Mouse (Mus musculus): ENCODE measurements around the gene Trpm1. TPM values are rescaled to one million over a fixed set of nuclear protein-coding genes. Genes with fewer than 3 reads are reported as not detected.

The Trpm1 gene
- total and polyA plus RNA-seq, 3 experiments = 5.9 to 10.7 (median 6.1) TPM

DNA sequence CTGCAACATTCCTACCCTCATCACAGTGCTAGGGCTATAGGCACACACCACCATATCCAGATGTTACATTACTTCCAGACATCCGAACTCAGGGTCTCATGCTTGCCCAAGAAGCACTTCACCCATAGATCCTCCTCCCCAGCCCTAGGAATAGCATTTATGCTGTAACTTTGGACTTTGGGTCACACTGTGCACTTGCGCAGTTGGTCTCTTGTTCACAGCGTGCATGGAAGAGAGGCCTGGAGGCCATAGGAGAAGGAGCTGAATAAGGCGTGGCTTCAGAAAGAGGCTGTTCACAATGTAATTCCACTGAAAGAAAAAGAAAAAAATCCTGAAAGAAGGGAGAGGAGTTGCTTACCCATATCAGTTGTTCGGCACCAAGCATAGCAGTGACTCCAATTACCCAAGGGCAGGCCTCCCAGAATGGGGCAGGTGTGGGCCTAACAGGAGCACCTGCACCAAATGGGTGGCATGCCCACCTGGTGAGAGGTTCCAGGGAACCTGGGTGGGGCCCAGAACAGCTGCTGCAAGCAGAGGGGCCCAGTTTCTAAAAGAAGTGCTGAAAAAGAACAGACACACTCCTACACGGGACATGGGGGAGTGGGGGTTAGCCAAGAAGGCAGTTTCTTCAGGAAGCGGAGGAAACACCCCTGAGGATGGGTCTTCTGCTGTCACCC lies 84.9 kb downstream of the Trpm1 start:
- DNase-seq (ENCODE audit: extremely low read depth) = no peak
- Histone ChIP-seq H3K9ac (ENCODE audit: insufficient read depth, low read depth) (no peak overlapping the region), H3K27ac (ENCODE audit: insufficient read depth, low read depth) (no peak overlapping the region), H3K36me3 (replicated peaks in 1 of 2; ENCODE audit: control insufficient read depth in 1 of 2, insufficient read depth in 1 of 2, low read length in 1 of 2) (peaks cover 22 to 76% of the 10 kb centered on the region in 2 experiments), H3K4me3 (replicated peaks in 1 of 3; ENCODE audit: low read depth in 2 of 3, low read length in 2 of 3, poor library complexity in 1 of 3) (no peak overlapping the region), H3K4me1 (ENCODE audit: control insufficient read depth in 1 of 2, insufficient read depth in 2 of 2) (peaks cover 23 to 40% of the 10 kb centered on the region in 2 experiments), H3K79me2 (replicated peaks; ENCODE audit: control insufficient read depth, extremely low read depth, insufficient read depth, poor library complexity, severe bottlenecking) (no peaks in the 10 kb centered on the region), H3K4me2 (ENCODE audit: insufficient read depth, low read depth, poor library complexity, severe bottlenecking) (no peak overlapping the region), H3K27me3 (replicated peaks) (no peaks in the 10 kb centered on the region), H3K9me3 (replicated peaks; ENCODE audit: low read length) (no peaks in the 10 kb centered on the region)
- dilution Hi-C loops (cut with MboI; ENCODE audit: extremely low pct_ligation_motif_present, extremely low pct_unique_long_range_greater_than_20kb, low sequenced_read_pairs) = no loop called here
- in situ Hi-C loops (cut with MboI; ENCODE audit: low pct_ligation_motif_present, low pct_unique_long_range_greater_than_20kb, low sequenced_read_pairs) = no loop called here
- TF ChIP-seq JUND (conservative IDR thresholded peaks at IDR 0.05; ENCODE audit: low read depth, low read length) = no peak
- no peak for TF ChIP-seq TCF12 (IDR thresholded peaks at IDR 0.05; ENCODE audit: low read depth, low read length)
- TF ChIP-seq CTCF (conservative IDR thresholded peaks at IDR 0.05 in 1 of 2, IDR thresholded peaks at IDR 0.05 in 1 of 2; ENCODE audit: low read depth in 2 of 2, low read length in 2 of 2) = no peak
- TF ChIP-seq KAT2A (IDR thresholded peaks at IDR 0.05; ENCODE audit: insufficient replicate concordance, low read length) = no peak
- TF ChIP-seq MYC (IDR thresholded peaks at IDR 0.05; ENCODE audit: low read depth, low read length) = no peak
- no peak for TF ChIP-seq NRF1 (IDR thresholded peaks at IDR 0.05; ENCODE audit: low read depth, low read length)
- no peak for TF ChIP-seq BHLHE40 (IDR thresholded peaks at IDR 0.05; ENCODE audit: low read depth, low read length)
- TF ChIP-seq NELFE (IDR thresholded peaks at IDR 0.05; ENCODE audit: low read depth, low read length) = no peak
- no peak for TF ChIP-seq ZC3H11A (IDR thresholded peaks at IDR 0.05; ENCODE audit: low read depth, low read length)
- no peak for TF ChIP-seq ETS1 (conservative IDR thresholded peaks at IDR 0.05; ENCODE audit: low read depth, low read length)
- no peak for TF ChIP-seq MAX (IDR thresholded peaks at IDR 0.05; ENCODE audit: low read length)
- TF ChIP-seq RCOR1 (conservative IDR thresholded peaks at IDR 0.05; ENCODE audit: low read depth, low read length) = no peak
- no peak for TF ChIP-seq MAZ (IDR thresholded peaks at IDR 0.05; ENCODE audit: low read depth, low read length)
- TF ChIP-seq GABPA (IDR thresholded peaks at IDR 0.05; ENCODE audit: insufficient replicate concordance, low read depth, low read length) = no peak
- no peak for TF ChIP-seq MEF2A (IDR thresholded peaks at IDR 0.05; ENCODE audit: borderline replicate concordance, low read depth, low read length)
- no peak for TF ChIP-seq ZKSCAN1 (IDR thresholded peaks at IDR 0.05; ENCODE audit: borderline replicate concordance, low read depth, low read length)
- no peak for TF ChIP-seq TBP (conservative IDR thresholded peaks at IDR 0.05; ENCODE audit: low read depth, low read length)
- TF ChIP-seq MAFK (IDR thresholded peaks at IDR 0.05; ENCODE audit: insufficient replicate concordance, low read length) = no peak
- no peak for TF ChIP-seq PAX5 (IDR thresholded peaks at IDR 0.05; ENCODE audit: low read length)

GRCm38 (mm10) chr7:64239138-64239805 lies 85.6 kb downstream of the Trpm1 start:
- H3K79me2 ChIP-seq (replicated peaks; ENCODE audit: control insufficient read depth, extremely low read depth, insufficient read depth, poor library complexity, severe bottlenecking) = no peaks in the 10 kb centered on the region
- in situ Hi-C loops (cut with MboI; ENCODE audit: low pct_ligation_motif_present, low pct_unique_long_range_greater_than_20kb, low sequenced_read_pairs) (no loop called here), dilution Hi-C loops (cut with MboI; ENCODE audit: extremely low pct_ligation_motif_present, extremely low pct_unique_long_range_greater_than_20kb, low sequenced_read_pairs) (no loop called here)
- DNase-seq (ENCODE audit: extremely low read depth) = no peak
- TF ChIP-seq UBTF (IDR thresholded peaks at IDR 0.05; ENCODE audit: low read depth, low read length) = no peak
- TF ChIP-seq MAX (IDR thresholded peaks at IDR 0.05; ENCODE audit: low read length) = no peak
- no peak for TF ChIP-seq RCOR1 (conservative IDR thresholded peaks at IDR 0.05; ENCODE audit: low read depth, low read length)
- no peak for TF ChIP-seq ZC3H11A (IDR thresholded peaks at IDR 0.05; ENCODE audit: low read depth, low read length)
- TF ChIP-seq MYC (IDR thresholded peaks at IDR 0.05; ENCODE audit: low read depth, low read length) = no peak
- no peak for TF ChIP-seq ZNF384 (IDR thresholded peaks at IDR 0.05; ENCODE audit: low read depth, low read length)
- TF ChIP-seq SIN3A (IDR thresholded peaks at IDR 0.05; ENCODE audit: low read length) = no peak
- TF ChIP-seq SMC3 (IDR thresholded peaks at IDR 0.05; ENCODE audit: low read depth, low read length) = no peak
- no peak for TF ChIP-seq MAFK (IDR thresholded peaks at IDR 0.05; ENCODE audit: insufficient replicate concordance, low read length)
- no peak for TF ChIP-seq GABPA (IDR thresholded peaks at IDR 0.05; ENCODE audit: insufficient replicate concordance, low read depth, low read length)
- H3K27ac ChIP-seq (ENCODE audit: insufficient read depth, low read depth) = no peak overlapping the region
- no peak overlapping the region for H3K9ac ChIP-seq (ENCODE audit: insufficient read depth, low read depth)
- H3K36me3 ChIP-seq (replicated peaks in 1 of 2; ENCODE audit: control insufficient read depth in 1 of 2, insufficient read depth in 1 of 2, low read length in 1 of 2) = peaks cover 22 to 77% of the 10 kb centered on the region in 2 experiments
- peaks cover 18 to 33% of the 10 kb centered on the region in 2 experiments for H3K4me1 ChIP-seq (ENCODE audit: control insufficient read depth in 1 of 2, insufficient read depth in 2 of 2)
- no peak overlapping the region for H3K4me2 ChIP-seq (ENCODE audit: insufficient read depth, low read depth, poor library complexity, severe bottlenecking)
- no peaks in the 10 kb centered on the region for H3K27me3 ChIP-seq (replicated peaks)
- no peaks in the 10 kb centered on the region for H3K9me3 ChIP-seq (replicated peaks; ENCODE audit: low read length)
- no peak overlapping the region for H3K4me3 ChIP-seq (replicated peaks in 1 of 3; ENCODE audit: low read depth in 2 of 3, low read length in 2 of 3, poor library complexity in 1 of 3)

All from CH12.LX (cell line).